Mouse (Mus musculus) left cerebral cortex, adult 2 months (tissue): ENCODE data around the gene Tigd3. TPM values are rescaled to one million over a fixed set of nuclear protein-coding genes. Genes with fewer than 3 reads are reported as not detected.
"Not testable (repeated sequence)": the region's sequence is repeated elsewhere in the genome, so short reads cannot be mapped to it uniquely, and the experiment has no call there.

Source experiments
- DNase-seq, 2 experiments: peaks; one replicate each; pipeline ENCODE4 v3.0.0; 2021 to 2022; ENCODE audit warnings: low spot score in 2 of 2, mixed read lengths in 1 of 2; ENCODE audit errors: extremely low spot score in 1 of 2
- H3K27ac ChIP-seq: fragments of 200-600 bp; 2 replicates; pipeline ENCODE4 v1.8.1; 2022
- H3K4me3 ChIP-seq: fragments of 200-600 bp; 2 replicates; pipeline ENCODE4 v1.8.1; 2022
- CTCF ChIP-seq: fragments of 200-600 bp; IDR thresholded peaks from 2 replicates; pipeline ENCODE4 v1.8.1; 2022; ENCODE audit warnings: antibody characterized with exemption, mild to moderate bottlenecking, moderate library complexity
- intact Hi-C: fragments of 180-260 bp; cut with DNase I; formaldehyde crosslinking; loops from one replicate; pipeline ENCODE4 v1.15.1; 2025
- total RNA-seq, 2 experiments: library from RNA; stranded (reverse); gene quantifications; 2 replicates each; pipeline ENCODE4 v1.2.3; 2021

The Tigd3 gene
- total RNA-seq, 2 experiments from 2014 or later: 4.3 to 4.7 TPM

DNA sequence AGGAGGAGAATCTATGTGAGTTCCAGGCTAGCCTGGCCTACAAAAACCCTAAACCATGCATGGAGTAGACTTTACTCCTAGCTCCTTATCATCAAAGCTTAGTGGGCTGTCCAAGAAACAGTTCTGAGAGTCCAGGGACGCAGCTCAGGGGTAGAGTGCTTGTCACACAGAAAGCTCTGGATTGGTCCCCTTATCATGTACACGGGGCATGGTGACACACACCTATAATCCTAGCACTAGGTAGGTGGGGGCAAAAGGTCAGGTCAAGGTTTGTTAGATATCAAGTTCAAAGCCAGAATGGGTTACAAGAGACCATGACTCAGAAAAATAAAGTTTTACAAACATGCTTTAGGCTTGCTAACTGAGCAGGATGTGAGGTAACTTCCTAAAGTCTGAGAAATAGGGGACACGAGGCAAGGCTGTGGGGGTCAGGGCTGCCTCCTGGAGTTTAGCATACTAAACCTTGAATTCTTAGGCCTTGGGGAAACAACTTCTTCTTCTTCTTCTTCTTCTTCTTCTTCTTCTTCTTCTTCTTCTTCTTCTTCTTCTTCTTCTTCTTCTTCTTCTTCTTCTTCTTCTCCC is 6.6 kb downstream of the Tigd3 start:
- H3K4me3 ChIP-seq: no peak overlapping the region
- H3K27ac ChIP-seq: no peak overlapping the region
- intact Hi-C loops: no loop called here
- DNase-seq: no peak
- TF ChIP-seq CTCF: no peak

DNA sequence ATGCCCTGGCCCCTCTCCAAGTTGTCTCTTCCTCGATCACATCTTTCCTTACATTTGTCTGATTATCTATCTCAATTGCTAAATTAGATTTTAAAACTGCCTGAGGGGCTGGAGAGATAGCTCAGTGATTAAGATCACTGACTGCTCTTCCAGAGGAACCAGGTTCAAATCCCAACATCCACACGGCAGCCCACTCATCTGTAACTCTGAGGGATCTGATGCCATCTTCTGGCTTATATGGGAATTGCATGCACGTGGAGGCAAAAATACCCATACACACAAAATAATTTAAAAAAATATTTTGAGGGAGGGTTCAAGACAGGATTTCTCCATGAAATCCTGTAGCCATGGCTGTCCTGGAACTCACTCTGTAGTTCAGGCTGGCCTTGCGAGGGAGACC is 8.1 kb downstream of the Tigd3 start:
- intact Hi-C loops: no loop called here
- peak; percentile 57 for TF ChIP-seq CTCF
- Histone ChIP-seq H3K4me3 (no peak overlapping the region), H3K27ac (no peak overlapping the region)
- DNase-seq: no peak

DNA sequence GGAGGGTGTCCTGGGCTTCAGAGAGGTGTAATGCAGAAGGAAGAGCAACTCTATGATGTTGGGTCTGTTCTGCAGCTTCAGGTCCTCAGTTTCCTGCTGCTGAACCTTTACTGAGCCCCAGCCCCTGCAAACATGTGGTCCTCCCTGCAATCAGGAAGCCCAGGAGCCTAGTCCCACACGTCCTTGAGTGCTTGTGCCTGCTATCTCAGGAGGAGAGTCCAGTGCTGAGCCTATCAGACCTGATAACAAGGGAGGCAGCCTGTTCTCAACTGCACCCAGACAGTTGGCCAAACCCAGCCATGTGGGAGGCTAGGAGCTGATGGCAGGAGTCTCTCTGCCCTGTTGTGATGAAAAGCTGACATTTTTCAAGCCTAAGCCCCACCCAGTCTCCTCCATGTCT is 10.0 kb downstream of the Tigd3 start:
- H3K4me3 ChIP-seq: no peak overlapping the region
- intact Hi-C loops: no loop called here
- no peak overlapping the region for H3K27ac ChIP-seq
- no peak for DNase-seq
- no peak for TF ChIP-seq CTCF

DNA sequence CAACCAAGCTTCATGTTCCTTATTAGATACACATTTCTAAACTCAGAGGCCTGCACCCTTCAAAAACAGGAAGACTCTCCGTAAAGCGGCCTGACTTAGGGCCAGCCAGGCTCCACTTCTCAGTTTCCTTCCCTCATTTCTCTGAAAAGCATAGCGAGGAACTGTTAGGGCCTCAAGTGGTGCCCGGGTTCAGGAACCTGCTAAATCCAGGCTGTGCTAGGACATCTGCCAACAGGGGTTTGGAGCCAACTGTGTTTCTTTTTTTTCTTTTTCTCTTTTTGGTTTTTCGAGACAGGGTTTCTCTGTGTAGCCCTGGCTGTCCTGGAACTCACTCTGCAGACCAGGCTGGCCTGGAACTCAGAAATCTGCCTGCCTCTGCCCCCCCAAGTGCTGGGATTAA is 11.9 kb downstream of the Tigd3 start:
- DNase-seq, H3K4me3 ChIP-seq, H3K27ac ChIP-seq, intact Hi-C loops: not testable (repeated sequence)

DNA sequence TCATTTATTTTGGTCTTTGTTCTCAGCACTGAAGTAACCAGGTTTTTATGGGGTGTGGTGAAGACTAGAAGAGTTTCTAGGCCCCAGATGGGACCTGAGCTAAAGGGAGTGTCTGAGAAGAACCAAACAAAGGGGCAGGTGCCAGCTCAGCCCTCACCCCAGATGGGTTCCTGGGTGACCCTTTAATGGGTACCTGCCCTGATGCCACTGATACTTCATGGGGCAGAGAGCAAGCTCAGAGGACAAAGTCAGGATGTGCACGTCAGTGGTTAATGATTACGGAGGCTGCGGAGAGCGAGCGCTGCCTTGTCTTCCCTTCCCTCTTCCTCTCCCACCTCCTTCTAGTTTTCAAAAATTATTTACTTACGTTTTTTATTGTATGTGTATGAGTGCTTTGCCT is 12.8 kb downstream of the Tigd3 start:
- Histone ChIP-seq H3K4me3 (no peak overlapping the region), H3K27ac (no peak overlapping the region)
- intact Hi-C loops: no loop called here
- no peak for TF ChIP-seq CTCF
- no peak for DNase-seq

DNA sequence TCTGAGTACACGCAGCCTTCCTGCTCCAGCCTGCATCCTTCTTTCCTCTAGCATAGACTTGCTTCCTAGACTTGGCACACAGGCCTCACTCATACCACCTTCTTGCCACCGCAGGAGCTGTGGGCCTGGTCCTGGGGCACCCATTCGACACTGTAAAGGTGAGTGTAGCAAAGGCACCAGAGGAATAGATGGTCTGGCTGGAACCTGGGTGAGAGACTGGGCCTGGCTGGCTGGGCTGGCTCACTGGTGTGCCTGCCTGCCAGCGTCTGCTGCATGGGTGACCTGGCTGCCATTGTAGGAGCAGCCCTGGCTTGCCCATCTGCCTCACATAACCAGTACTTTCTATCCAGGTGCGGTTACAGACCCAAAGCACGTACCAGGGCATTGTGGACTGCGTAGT is 14.2 kb downstream of the Tigd3 start:
- intact Hi-C loops: loop anchor here (5.0 kb wide), 1 partner anchor 167 kb away; no protein-coding TSS in a partner anchor
- TF ChIP-seq CTCF: no peak
- H3K4me3 ChIP-seq: no peak overlapping the region
- no peak overlapping the region for H3K27ac ChIP-seq
- DNase-seq: no peak

DNA sequence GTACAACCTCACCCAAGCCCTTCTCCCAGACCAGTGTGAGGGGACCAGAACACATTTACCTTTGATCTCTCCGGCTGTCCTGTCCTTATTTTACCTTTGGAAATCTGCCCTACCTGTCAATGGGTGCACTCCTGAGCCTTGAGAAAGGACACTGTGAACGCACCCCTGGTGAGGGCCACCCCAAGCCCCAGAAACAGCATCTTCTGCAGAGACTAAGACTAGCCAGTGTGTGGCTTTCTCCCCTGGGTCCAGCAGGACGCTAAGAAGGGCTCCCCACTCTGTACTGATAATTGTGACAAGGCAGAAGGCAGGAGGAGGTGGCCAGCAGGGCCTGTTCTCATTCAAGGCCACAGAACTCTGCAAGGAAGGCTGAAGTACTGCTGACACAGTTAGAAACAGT is 15.0 kb downstream of the Tigd3 start:
- peak overlapping the region; percentile 83; the same call in 1 of the 2 replicates for H3K27ac ChIP-seq
- intact Hi-C loops: loop anchor here (1.0 to 5.0 kb wide), 2 partner anchors 92 to 167 kb away; no protein-coding TSS in a partner anchor

DNA sequence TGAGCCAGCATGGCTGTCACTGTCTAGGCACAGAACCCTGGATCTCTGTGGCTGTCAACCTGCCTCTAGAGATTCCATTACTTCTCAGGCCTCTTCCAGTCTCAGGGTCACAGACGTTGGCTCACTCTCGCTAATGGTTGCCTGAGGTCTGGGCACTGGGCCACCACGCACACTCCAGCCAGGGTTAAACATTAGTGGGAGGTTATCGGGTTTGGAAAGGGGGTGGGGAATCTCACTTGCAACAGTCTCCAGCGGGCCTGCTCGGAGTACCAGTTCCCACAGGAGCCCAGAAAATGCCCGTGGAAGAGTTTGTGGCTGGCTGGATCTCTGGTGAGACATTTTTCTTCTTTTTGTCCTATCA is 15.6 kb downstream of the Tigd3 start:
- intact Hi-C loops: loop anchor here (1.0 to 5.0 kb wide), 2 partner anchors 91 to 166 kb away; no protein-coding TSS in a partner anchor
- TF ChIP-seq CTCF: no peak
- peak overlapping the region; percentile 21; the same call in 1 of the 2 replicates for H3K4me3 ChIP-seq
- DNase-seq: no peak
- H3K27ac ChIP-seq: peak overlapping the region; percentile 83

More for the DNA sequence above, 15.0 kb downstream of the Tigd3 start:
- no peak for TF ChIP-seq CTCF
- no peak for DNase-seq
- no peak overlapping the region for H3K4me3 ChIP-seq

DNA sequence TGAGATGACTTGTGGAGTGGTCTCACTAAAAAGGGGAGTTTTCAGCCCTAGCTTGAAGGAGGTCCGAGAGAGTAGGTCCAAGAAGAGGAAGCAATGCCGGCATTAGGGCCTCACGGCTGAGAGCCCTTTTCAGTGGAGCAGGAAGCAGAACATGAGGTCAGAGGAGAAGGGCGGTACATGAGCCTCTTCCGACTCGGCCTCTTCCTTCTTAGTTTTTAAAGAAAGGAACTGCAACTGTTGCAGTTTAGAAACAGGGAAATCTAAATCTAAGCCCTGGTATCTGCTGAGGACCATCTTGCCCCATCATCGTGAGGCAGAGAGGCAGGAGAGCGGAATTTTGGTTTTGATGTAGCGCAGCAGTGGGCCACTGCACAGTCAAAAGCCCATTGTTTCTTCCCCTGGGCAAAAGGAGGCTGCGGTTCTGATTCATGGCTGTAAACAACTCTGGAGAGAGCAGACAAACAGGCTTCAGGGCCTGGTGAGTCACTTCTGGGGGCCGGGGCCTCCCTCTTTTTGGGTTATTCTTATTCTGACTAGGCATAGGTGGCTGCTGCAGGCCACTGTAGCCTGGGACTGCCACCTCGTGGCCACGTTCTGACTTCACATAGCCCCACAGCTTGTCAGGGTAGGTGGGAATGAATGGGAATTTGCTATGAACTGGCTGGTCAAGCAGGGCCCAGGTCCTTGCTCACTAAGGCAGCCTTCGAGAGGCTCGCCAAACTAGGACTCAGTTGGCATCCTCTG is 16.2 kb downstream of the Tigd3 start, which contains the start of gene Slc25a45:
Gene Slc25a45, plus strand, starts transcription at position 191 of the 744 bp plus-strand sequence.
- Histone ChIP-seq H3K4me3 (peak within 1 kb of the TSS; percentile 21), H3K27ac (peak within 1 kb of the TSS; percentile 83)
- intact Hi-C loops: loop anchor here (1.0 to 5.0 kb wide), 2 partner anchors 90 to 165 kb away; no protein-coding TSS in a partner anchor
- peak; percentile 77 to 78 for DNase-seq
- TF ChIP-seq CTCF: peak; percentile 85

DNA sequence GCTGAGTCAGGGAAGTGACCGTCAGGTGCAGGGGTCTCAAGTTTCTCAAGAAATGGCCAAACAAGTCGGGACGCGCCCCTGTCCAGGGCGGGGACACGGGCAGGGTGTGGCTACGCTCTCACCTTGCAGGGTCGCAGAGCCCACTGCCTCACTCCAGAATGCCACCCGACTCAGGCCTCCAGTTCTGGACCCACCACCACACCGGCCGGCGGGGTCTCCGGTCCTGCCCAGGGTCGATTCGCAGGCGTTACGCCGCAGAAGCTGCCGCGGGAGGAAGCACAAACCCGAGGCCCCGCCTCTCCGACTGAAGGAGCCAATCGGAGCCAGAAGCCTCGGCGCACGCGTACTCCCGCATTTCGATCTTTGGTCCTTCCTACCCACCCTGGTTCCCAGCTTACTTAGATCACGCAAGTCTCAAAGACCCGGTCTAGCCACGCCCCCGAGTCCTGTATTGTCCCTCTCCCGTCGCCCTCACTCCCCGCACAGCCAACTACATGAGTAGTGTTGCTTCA is 18.9 kb downstream of the Tigd3 start, which contains the start of gene Frmd8:
Gene Frmd8, minus strand, starts transcription at position 306 of the 512 bp plus-strand sequence.
- intact Hi-C loops: loop anchor here (2.0 to 5.0 kb wide), 2 partner anchors 24 to 163 kb away; no protein-coding TSS in a partner anchor
- TF ChIP-seq CTCF: no peak
- DNase-seq: peak; percentile 88 to 91
- Histone ChIP-seq H3K4me3 (peak within 1 kb of the TSS; percentile 91), H3K27ac (peak within 1 kb of the TSS; percentile 87)

DNA sequence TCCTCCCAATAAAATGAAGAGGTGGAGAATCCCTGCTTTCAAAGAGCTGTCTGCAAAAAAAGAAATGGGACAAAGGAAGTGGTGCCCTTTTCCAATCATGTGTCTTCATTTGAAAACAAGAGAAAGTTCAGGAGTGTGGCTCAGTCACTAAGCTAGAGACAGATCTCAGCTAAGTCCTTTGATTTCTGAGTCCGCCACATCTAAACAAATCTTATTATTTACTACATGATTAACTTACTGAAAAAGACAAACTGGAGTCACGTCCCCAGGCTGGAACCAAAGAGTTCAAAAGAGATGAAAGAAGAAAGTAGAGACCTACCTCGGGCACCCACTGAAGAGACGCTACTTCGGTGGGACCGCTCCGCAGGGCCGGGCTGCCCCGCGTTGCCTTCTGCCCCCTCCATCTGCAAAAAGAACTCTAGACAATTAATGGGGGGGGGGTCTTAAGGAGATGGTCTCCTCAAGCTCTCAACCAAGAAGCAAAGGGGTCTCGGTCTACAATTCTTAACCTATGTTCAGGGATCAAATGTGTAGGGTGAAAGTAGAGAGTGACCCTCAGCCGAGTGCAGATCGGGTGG is 19.5 kb downstream of the Tigd3 start:
- H3K4me3 ChIP-seq: peak overlapping the region; percentile 91
- no peak for TF ChIP-seq CTCF
- intact Hi-C loops: loop anchor here (2.0 kb wide), 1 partner anchor 24 kb away; no protein-coding TSS in a partner anchor
- DNase-seq: no peak
- H3K27ac ChIP-seq: peak overlapping the region; percentile 87
